Mouse (Mus musculus) cerebellum, adult (tissue): ENCODE measurements around the gene Negr1.
A peak's percentile ranks its signal among the peaks of the same experiment; 100 is the strongest.

Experiments used
- ATAC-seq: cut with Nextera tagmentation; 2 replicates; pipeline ENCODE4 v1.9.2; 2017; ENCODE audit warnings: mild to moderate bottlenecking, moderate library complexity, mixed read lengths; ENCODE audit not compliant: insufficient number of reproducible peaks, low FRiP score, low TSS enrichment

Negr1 gene

DNA sequence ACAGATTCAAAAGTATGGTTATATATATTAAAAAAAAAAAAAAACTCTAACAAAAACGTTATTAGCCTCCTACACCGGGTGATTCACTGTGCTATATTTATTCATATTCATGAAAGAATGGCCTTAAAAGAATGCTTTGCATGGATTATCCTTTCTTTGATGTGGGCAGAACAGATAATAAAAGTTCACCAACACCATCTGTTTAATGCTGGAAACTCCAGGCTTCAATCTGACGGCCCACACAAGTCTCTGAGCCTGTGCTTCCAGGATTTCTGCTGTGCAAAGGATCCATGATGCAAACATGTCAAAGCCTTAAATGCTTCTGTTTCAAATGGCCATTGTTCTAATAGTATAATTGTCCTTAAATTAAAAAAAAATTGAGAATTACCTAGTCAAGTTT lies 630.4 kb downstream of the Negr1 start:
- no peak for ATAC-seq

DNA sequence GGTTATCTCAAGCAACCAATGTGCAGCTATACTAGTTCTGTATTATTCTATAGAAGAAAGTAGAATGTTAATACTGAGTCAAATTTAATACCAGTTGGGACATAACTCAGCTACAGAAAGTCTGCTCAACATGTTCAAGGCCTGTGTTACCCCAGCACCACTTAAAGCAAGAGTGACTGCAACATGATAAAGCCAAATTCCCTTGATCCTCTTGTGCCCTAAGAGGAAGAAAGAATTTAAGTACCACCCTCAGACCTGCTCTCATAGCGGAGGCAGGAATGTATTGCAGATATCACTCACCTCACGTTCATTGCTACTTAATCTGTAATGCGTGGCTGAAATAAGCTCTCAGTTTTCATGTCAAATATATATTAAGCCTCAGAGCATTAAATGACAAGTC lies 631.5 kb downstream of the Negr1 start:
- ATAC-seq = no peak

DNA sequence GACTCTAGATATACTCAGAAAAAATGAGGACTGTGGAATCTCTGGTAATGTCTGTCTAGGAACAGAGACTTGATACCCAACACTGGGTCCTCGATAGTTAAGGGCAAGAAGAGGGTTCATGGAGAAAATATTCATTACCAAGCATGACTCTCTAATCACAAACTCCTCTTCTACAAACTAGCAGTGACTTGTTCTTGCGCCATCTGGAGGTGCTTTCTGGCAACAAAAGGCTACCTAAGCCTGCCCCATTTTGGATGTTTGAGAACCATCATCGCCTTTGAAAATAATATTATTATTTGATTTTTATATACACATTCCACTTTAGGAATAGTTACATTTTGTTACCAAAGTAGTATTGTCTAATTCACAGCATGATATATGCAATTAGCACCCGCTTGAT lies 637.1 kb downstream of the Negr1 start:
- no peak for ATAC-seq

- no peak for ATAC-seq
Measured at GRCm38 (mm10) chr3:157201726-157202125, 640.1 kb downstream of the Negr1 start.

- no peak for ATAC-seq
Measured at GRCm38 (mm10) chr3:157203573-157203972, 642.0 kb downstream of the Negr1 start.

DNA sequence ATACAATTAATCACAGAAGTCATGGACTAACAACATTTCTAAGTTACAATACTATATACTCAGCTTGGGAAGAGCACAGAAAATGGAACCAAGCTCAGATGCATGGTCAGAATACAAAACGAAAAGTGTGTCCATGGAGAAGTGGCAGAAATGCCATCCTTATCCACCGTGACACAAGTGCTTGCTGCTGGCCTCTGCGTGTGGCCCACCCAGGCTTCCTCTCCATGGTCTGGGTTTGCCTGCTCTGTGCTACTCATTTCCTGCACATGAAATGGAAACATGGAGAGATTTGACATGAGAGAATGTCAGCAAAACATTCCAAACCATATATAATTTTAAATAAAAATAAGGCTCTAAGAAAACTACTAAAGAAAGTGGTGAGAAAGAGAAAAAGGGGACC lies 645.2 kb downstream of the Negr1 start:
- ATAC-seq = no peak

DNA sequence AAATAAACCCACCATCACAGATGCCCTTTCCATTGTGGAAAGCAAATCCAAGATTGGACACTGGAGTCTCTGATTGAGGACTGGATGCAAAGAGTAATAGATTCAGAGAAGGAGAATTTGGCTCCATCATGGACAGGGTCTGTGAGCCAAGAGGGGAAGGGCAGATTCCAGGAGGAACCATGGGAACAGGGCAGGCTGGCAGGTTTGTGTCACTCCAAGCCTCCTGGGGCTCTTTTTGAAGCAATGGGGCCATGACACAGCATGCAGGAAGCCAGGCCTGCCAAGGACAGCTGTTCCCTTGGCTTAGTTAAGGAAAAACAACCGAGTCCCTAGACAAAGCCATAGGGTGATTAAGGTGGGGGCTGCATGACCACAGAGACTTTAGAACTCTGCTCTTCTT lies 647.4 kb downstream of the Negr1 start:
- peak; percentile 90 for ATAC-seq

- ATAC-seq = peak; percentile 80
Measured at GRCm38 (mm10) chr3:157209386-157209785, 647.8 kb downstream of the Negr1 start.

DNA sequence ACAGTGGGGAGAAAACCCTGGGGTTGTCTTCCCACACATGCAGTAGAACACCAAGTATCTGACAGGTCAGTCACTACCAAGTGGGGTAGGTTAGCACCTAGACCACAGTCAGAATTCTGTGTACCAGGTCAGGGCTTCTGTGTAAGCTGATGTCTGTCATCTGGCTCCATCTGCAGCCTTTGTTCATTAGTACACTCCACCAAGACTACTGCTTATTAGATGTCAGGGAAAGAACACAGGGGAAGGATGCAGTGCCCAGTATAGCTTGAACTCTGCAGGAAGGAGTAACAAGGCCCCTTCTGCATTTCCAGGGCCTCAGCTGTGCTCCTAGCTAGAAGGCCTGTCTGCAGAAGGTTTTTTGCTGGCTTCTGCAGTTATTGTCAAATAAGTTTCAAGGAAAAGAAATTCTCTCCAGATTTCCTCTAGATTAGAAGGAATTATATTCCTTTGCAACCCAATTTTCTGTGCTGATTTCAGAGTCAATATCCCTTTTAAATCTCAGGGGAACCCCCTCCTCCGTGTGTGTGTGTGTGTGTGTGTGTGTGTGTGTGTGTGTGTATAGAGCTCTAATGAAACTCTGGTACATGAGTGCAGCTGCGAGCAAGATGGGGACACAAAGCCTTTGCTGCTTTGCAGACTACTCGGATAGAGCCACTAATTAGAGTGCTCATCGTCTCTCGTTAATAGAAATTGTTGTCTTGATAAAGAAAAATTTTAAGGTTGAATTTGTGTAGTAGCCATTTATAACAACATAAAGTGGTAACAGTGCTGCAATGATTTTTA lies 654.5 kb downstream of the Negr1 start:
- ATAC-seq = no peak; the same call in 1 of the 2 replicates

DNA sequence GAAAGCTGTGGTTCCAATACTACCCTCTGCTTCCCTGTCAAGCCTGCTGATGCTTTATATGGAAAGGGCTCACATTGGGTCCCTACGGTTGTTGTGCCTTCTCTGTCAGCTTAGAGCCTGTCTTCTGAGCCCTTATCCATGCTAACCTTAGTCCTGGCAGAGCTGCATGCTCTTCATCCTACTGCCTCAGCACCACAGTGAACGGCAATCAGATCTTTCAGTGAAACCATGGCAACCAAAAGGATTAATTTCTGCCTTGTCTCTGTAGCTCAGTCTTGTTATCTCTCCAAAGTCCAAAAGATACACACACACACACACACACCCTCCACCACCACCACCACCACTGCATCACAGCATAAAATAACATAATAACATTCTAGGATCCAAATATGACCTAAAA lies 656.2 kb downstream of the Negr1 start:
- no peak for ATAC-seq

DNA sequence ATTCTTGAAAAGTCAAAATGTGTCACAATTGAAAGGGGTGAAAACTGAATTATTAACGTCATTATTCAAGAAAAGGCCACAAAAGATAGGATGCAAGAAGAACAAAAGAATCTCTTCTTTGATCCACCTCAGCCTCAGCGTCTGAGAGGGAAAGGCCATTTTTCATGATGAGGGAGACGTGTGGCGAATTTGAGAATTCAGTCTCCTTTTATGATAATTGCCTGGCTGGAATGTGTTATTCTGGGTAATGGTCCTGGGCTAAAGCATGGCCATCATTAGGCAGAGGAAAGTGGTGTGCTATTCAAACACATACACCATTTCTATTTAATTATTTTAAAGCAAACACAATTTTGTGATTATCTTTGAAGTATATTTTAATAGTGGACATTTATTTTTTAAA lies 663.3 kb downstream of the Negr1 start:
- ATAC-seq = no peak

DNA sequence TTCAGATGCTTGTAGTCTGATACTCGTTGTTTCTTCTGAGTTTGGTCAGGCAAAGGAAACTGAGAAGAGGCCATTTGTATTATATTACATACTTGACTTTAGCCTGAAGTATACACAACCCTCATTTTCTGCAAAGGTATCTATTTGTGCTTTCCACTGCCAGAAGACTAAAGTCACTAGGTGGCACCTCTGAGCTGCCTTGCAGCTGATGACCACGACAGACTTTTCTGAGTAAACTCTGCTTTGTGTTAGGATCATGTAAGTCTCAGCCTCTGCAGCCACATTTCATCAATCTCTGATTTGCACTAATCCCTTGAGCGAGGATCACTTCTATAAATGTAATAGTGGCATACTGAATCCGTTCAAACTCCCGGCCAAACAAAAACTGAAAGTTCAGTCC lies 671.1 kb downstream of the Negr1 start:
- ATAC-seq = peak; percentile 65; the same call in 1 of the 2 replicates

GRCm38 (mm10) chr3:157240240-157240639 lies 678.6 kb downstream of the Negr1 start:
- no peak for ATAC-seq

GRCm38 (mm10) chr3:157255446-157255845 lies 693.9 kb downstream of the Negr1 start:
- ATAC-seq = no peak

DNA sequence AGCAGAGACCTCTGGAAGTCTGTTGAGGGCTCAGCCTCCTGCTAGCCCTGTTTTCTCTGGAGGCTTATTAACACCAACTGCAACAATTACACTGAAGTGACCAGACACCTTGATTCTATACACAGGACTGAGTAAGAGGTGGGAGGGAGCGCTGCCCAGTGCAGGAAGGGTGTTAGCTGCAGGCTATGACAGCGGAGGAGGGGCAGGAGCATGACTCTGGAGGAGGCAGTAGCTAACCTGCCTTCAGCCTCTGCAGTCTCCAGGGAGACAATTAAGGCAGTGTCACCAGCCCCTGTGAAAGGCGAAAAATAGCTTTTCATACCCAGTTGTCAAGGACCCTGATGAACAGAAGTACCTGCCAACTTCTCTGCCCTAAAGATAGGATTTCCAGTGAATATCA lies 694.3 kb downstream of the Negr1 start:
- peak; percentile 61 for ATAC-seq

DNA sequence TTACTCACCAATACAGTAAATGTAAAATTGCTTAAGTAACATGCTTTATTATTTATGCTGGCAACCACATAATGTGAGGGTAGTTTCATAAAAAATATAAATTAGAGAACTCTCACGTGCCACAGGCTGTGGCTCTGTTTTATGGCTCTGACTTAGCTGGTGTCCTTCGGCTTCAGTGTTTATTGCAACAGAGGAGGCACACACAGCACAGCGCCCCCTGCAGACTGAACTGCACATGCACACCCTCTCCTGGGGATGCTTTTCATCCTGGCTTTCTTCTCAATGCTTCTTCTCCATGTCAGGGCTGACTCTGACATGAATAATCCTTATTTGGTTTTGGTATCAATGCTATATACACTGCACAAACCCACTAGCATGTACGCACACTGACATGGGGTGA lies 707.1 kb downstream of the Negr1 start:
- ATAC-seq = no peak

DNA sequence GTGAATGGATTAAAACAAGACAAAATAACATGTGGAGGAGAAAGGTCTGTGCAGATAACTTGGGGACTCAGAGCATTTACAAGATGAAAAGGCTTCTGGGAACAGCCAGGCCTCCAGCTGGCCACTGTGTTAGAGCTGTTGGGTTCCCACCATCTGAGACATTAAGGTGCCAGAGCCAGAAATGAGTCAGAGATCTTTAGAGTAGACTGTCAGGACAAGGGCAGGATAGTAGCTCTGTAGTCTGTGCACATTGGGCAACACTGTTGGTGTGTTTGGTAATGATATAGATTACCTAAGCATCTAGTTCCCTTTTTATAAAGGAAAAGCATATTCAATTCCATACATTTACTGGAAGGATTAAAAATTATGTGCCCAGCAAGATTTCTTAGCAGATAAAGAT lies 710.8 kb downstream of the Negr1 start:
- ATAC-seq = peak; percentile 85

DNA sequence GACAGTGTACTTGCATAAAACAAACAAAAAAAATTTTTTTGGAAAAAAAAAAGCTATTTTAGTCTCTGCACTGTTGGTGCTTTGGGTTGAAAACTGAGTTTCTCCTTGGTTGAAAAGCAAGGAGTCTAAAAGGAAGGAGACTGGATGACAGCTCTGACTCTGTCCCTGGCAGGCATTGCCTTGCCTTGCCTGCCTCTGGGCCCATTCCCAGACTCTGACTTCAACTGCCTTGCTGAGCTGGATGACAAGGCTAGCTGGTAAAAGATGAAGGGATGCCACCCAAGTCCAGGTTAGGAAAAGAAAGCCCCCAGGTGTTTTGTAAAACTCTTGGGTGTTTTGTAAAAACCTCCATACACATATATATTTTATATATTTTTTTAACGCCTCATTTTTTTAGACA lies 712.5 kb downstream of the Negr1 start:
- peak; percentile 40; the same call in 1 of the 2 replicates for ATAC-seq

DNA sequence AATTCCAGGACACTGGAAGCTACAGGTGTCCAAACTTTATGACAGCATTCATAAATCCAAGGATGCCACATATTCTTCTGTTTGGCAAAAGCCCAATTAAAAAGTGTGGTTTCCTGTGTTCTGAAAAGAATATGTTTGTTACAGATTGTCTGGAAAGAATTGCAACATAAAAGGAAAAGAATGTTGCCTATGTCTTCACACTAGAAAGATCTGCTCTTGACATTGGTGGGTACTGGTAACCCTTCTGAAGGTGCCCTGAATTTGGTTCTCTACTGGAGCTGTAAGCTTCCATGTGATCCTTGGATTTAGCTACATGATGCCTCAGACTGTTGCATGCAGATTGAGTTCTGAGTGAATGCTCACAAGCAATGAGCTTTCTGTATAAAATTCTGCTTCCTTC lies 718.1 kb downstream of the Negr1 start:
- ATAC-seq = no peak

- ATAC-seq = no peak
Measured at GRCm38 (mm10) chr3:157281259-157281658, 719.7 kb downstream of the Negr1 start.

- no peak for ATAC-seq
Measured at GRCm38 (mm10) chr3:157291286-157291685, 729.7 kb downstream of the Negr1 start.

DNA sequence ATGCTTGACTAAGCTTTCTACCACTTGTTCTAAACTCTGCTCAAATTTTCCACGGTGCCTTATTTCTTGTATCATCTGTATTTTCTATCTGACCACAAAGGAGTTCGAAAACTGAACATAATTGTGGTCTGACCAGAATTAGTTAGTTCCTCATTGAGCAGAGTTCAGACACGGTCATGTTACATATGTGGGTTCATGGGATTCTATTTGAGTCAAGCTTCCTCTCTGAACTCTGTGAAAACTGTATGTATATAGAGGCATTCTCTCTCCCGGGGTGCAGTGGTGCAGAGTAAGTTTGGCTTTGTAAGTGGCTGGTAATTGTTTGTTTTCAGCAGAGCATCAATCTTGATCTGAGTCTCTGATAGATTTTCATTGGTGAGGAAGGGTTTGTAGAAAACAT lies 735.6 kb downstream of the Negr1 start:
- no peak for ATAC-seq
